Mouse (Mus musculus) embryonic facial prominence, embryonic 14.5 days (tissue): Measurements from ENCODE around the gene Prepl. TPM values are rescaled to one million over a fixed set of nuclear protein-coding genes. Genes with fewer than 3 reads are reported as not detected.

Source experiments
- ATAC-seq: fragments of 200-750 bp; cut with Nextera tagmentation; 2 replicates; pipeline ENCODE4 v1.8.0; 2017; ENCODE audit warnings: low read depth, moderate number of reproducible peaks, moderate TSS enrichment
- DNase-seq: peaks from one replicate; pipeline ENCODE4 v3.0.0-alpha.2; 2015; ENCODE audit warnings: low spot score
- H3K27ac ChIP-seq: fragments of 300-500 bp; sonication (generic); replicated peaks from 2 replicates; pipeline ENCODE4 v1.5.1; 2014; ENCODE audit warnings: low read depth, mild to moderate bottlenecking, low read length, moderate library complexity
- H3K27me3 ChIP-seq: fragments of 300-500 bp; sonication (generic); replicated peaks from 2 replicates; pipeline ENCODE4 v1.6.1; 2014; ENCODE audit warnings: low read length; ENCODE audit not compliant: control insufficient read depth, insufficient read depth
- H3K36me3 ChIP-seq: fragments of 300-500 bp; sonication (generic); 2 replicates; pipeline ENCODE4 v1.6.1; 2014; ENCODE audit warnings: low read length, mixed read lengths; ENCODE audit not compliant: control insufficient read depth, insufficient read depth
- H3K4me1 ChIP-seq: fragments of 300-500 bp; sonication (generic); 2 replicates; pipeline ENCODE4 v1.6.1; 2014; ENCODE audit warnings: antibody characterized with exemption, low read length; ENCODE audit not compliant: control insufficient read depth, insufficient read depth
- H3K4me2 ChIP-seq: fragments of 300-500 bp; sonication (generic); 2 replicates; pipeline ENCODE4 v1.6.1; 2014; ENCODE audit warnings: low read depth, mild to moderate bottlenecking, low read length, moderate library complexity, mixed read lengths
- H3K4me3 ChIP-seq: fragments of 300-500 bp; sonication (generic); 2 replicates; pipeline ENCODE4 v1.5.1; 2014; ENCODE audit warnings: low read depth, mild to moderate bottlenecking, low read length
- H3K9ac ChIP-seq: fragments of 300-500 bp; sonication (generic); 2 replicates; pipeline ENCODE4 v1.6.1; 2014; ENCODE audit warnings: low read depth, mild to moderate bottlenecking, low read length, moderate library complexity, mixed read lengths
- H3K9me3 ChIP-seq: fragments of 300-500 bp; sonication (generic); 2 replicates; pipeline ENCODE4 v1.6.1; 2016; ENCODE audit warnings: low read length; ENCODE audit not compliant: control insufficient read depth
- WGBS: fragments of 180-500 bp; shearing (Covaris S2); extraction: QIAGEN DNeasy Blood & Tissue Kit; methylation state at CpG from one replicate; pipeline ENCODE4 v1.1.7; 2014; 5-methylcytosine and 5-hydroxymethylcytosine counted together
- polyA plus RNA-seq: library from polyadenylated mRNA; unstranded; fragments of >200 nt; fragmentation: Nextera tagmentation; extraction: Ambion mirVana; gene quantifications from 2 replicates; pipeline ENCODE4 v1.2.1, GENCODE M21; 2014

Gene Prepl
- polyA plus RNA-seq, 1 experiment from 2014 or later = 58.3 TPM

- Histone ChIP-seq H3K9me3 (no peaks in the 10 kb centered on the region), H3K4me3 (no peak overlapping the region), H3K4me2 (no peak overlapping the region), H3K27me3 (no peaks in the 10 kb centered on the region), H3K4me1 (no peaks in the 10 kb centered on the region), H3K36me3 (peaks cover 19% of the 10 kb centered on the region; the same call in 1 of the 2 replicates), H3K9ac (no peak overlapping the region), H3K27ac (no peak overlapping the region)
- ATAC-seq (no peak), DNase-seq (no peak)
- 93% methylated on average over 6 of the region's 6 CpGs for WGBS
These were observed 30.9 kb downstream of the Prepl start for GRCm38 (mm10) chr17:85059136-85059535.

GRCm38 (mm10) chr17:85058276-85058675 lies 31.8 kb downstream of the Prepl start:
- H3K4me2 ChIP-seq = no peak overlapping the region

GRCm38 (mm10) chr17:85048379-85048778 lies 41.7 kb downstream of the Prepl start:
- no peaks in the 10 kb centered on the region for H3K9me3 ChIP-seq
- WGBS = 94% methylated on average over 5 of the region's 5 CpGs
- no peak overlapping the region for H3K4me2 ChIP-seq
- DNase-seq (no peak), ATAC-seq (no peak)
- H3K36me3 ChIP-seq = no peaks in the 10 kb centered on the region
- H3K4me3 ChIP-seq = no peak overlapping the region
- H3K27me3 ChIP-seq = no peaks in the 10 kb centered on the region
- no peak overlapping the region for H3K27ac ChIP-seq
- no peaks in the 10 kb centered on the region for H3K4me1 ChIP-seq
- no peak overlapping the region for H3K9ac ChIP-seq

More at GRCm38 (mm10) chr17:85058276-85058675, 31.8 kb downstream of the Prepl start:
- Histone ChIP-seq H3K27me3 (no peaks in the 10 kb centered on the region), H3K9ac (no peak overlapping the region), H3K4me1 (no peaks in the 10 kb centered on the region), H3K36me3 (peaks cover 10% of the 10 kb centered on the region; the same call in 1 of the 2 replicates), H3K27ac (no peak overlapping the region), H3K4me3 (no peak overlapping the region), H3K9me3 (no peaks in the 10 kb centered on the region)
- 86% methylated on average over 7 of the region's 7 CpGs for WGBS
- ATAC-seq (no peak), DNase-seq (no peak)

- Histone ChIP-seq H3K9ac (no peak overlapping the region), H3K27me3 (no peaks in the 10 kb centered on the region), H3K4me2 (no peak overlapping the region), H3K36me3 (no peaks in the 10 kb centered on the region), H3K4me3 (no peak overlapping the region), H3K27ac (no peak overlapping the region), H3K9me3 (no peaks in the 10 kb centered on the region), H3K4me1 (no peaks in the 10 kb centered on the region)
- ATAC-seq (no peak), DNase-seq (no peak)
- WGBS = 83% methylated on average over 12 of the region's 12 CpGs
These were observed 44.9 kb downstream of the Prepl start for GRCm38 (mm10) chr17:85045160-85045559.

- Histone ChIP-seq H3K9ac (no peak overlapping the region), H3K36me3 (no peaks in the 10 kb centered on the region), H3K4me1 (no peaks in the 10 kb centered on the region), H3K9me3 (no peaks in the 10 kb centered on the region), H3K27me3 (no peaks in the 10 kb centered on the region), H3K4me2 (no peak overlapping the region), H3K27ac (no peak overlapping the region), H3K4me3 (no peak overlapping the region)
- 88% methylated on average over 5 of the region's 5 CpGs for WGBS
- DNase-seq (no peak), ATAC-seq (no peak)
These were observed 45.6 kb downstream of the Prepl start for GRCm38 (mm10) chr17:85044466-85044865.

- Histone ChIP-seq H3K36me3 (no peaks in the 10 kb centered on the region), H3K9me3 (no peaks in the 10 kb centered on the region), H3K4me3 (no peak overlapping the region), H3K27ac (no peak overlapping the region), H3K9ac (no peak overlapping the region), H3K4me2 (no peak overlapping the region), H3K27me3 (no peaks in the 10 kb centered on the region), H3K4me1 (no peaks in the 10 kb centered on the region)
- no peak for DNase-seq
- WGBS = 86% methylated on average over 6 of the region's 6 CpGs
- no peak for ATAC-seq
These were observed 46.6 kb downstream of the Prepl start for GRCm38 (mm10) chr17:85043404-85043816.

GRCm38 (mm10) chr17:85042419-85042818 lies 47.6 kb downstream of the Prepl start:
- DNase-seq (no peak), ATAC-seq (no peak)
- H3K9ac ChIP-seq = no peak overlapping the region
- no peaks in the 10 kb centered on the region for H3K4me1 ChIP-seq
- 77% methylated on average over 6 of the region's 6 CpGs for WGBS
- no peak overlapping the region for H3K4me3 ChIP-seq
- H3K27ac ChIP-seq = no peak overlapping the region
- no peak overlapping the region for H3K4me2 ChIP-seq
- no peaks in the 10 kb centered on the region for H3K36me3 ChIP-seq
- H3K27me3 ChIP-seq = no peaks in the 10 kb centered on the region
- H3K9me3 ChIP-seq = no peaks in the 10 kb centered on the region

GRCm38 (mm10) chr17:85040913-85041312 lies 49.1 kb downstream of the Prepl start:
- no peaks in the 10 kb centered on the region for H3K9me3 ChIP-seq
- H3K27me3 ChIP-seq = no peaks in the 10 kb centered on the region
- no peaks in the 10 kb centered on the region for H3K36me3 ChIP-seq
- no peaks in the 10 kb centered on the region for H3K4me1 ChIP-seq
- no peak overlapping the region for H3K4me2 ChIP-seq
- no peak for ATAC-seq
- no peak for DNase-seq
- no peak overlapping the region for H3K4me3 ChIP-seq
- no peak overlapping the region for H3K27ac ChIP-seq
- WGBS = 65% methylated on average over 7 of the region's 7 CpGs
- no peak overlapping the region for H3K9ac ChIP-seq

GRCm38 (mm10) chr17:85038761-85039160 lies 51.3 kb downstream of the Prepl start:
- ATAC-seq (no peak), DNase-seq (no peak)
- Histone ChIP-seq H3K9ac (no peak overlapping the region), H3K36me3 (no peaks in the 10 kb centered on the region), H3K27me3 (no peaks in the 10 kb centered on the region), H3K4me2 (no peak overlapping the region), H3K4me1 (no peaks in the 10 kb centered on the region), H3K4me3 (no peak overlapping the region), H3K27ac (no peak overlapping the region), H3K9me3 (no peaks in the 10 kb centered on the region)
- WGBS = 94% methylated on average over 5 of the region's 5 CpGs
